Mouse (Mus musculus): Measurements from ENCODE around the gene Asb4. TPM values are rescaled to one million over a fixed set of nuclear protein-coding genes. Genes with fewer than 3 reads are reported as not detected.

Asb4 gene
- polyA plus RNA-seq, 1 experiment from 2014 or later: 25.7 TPM

GRCm38 (mm10) chr6:5403095-5403815 is 20.1 kb downstream of the Asb4 start:
- peak; percentile 67 for DNase-seq (ENCODE audit: low spot score)
- H3K27me3 ChIP-seq (ENCODE audit: low read depth, poor library complexity, severe bottlenecking): no peaks in the 10 kb centered on the region
- H3K36me3 ChIP-seq: no peaks in the 10 kb centered on the region
- no peaks in the 10 kb centered on the region for H3K9me3 ChIP-seq (replicated peaks)
- peak overlapping the region; percentile 40 for H3K4me3 ChIP-seq
- WGBS: 15% methylated on average over 18 of the region's 18 CpGs
- H3K27ac ChIP-seq (replicated peaks): peak overlapping the region; percentile 81
- peaks cover 58% of the 10 kb centered on the region for H3K4me1 ChIP-seq

- H3K27ac ChIP-seq (replicated peaks): peak overlapping the region; percentile 81
- WGBS: 53% methylated on average over 6 of the region's 6 CpGs
- no peak for DNase-seq (ENCODE audit: low spot score)
- no peaks in the 10 kb centered on the region for H3K9me3 ChIP-seq (replicated peaks)
- peaks cover 66% of the 10 kb centered on the region for H3K4me1 ChIP-seq
- H3K36me3 ChIP-seq: no peaks in the 10 kb centered on the region
- no peak overlapping the region for H3K4me3 ChIP-seq
- H3K27me3 ChIP-seq (ENCODE audit: low read depth, poor library complexity, severe bottlenecking): no peaks in the 10 kb centered on the region
Observed at GRCm38 (mm10) chr6:5404016-5404415, 20.8 kb downstream of the Asb4 start.

DNA sequence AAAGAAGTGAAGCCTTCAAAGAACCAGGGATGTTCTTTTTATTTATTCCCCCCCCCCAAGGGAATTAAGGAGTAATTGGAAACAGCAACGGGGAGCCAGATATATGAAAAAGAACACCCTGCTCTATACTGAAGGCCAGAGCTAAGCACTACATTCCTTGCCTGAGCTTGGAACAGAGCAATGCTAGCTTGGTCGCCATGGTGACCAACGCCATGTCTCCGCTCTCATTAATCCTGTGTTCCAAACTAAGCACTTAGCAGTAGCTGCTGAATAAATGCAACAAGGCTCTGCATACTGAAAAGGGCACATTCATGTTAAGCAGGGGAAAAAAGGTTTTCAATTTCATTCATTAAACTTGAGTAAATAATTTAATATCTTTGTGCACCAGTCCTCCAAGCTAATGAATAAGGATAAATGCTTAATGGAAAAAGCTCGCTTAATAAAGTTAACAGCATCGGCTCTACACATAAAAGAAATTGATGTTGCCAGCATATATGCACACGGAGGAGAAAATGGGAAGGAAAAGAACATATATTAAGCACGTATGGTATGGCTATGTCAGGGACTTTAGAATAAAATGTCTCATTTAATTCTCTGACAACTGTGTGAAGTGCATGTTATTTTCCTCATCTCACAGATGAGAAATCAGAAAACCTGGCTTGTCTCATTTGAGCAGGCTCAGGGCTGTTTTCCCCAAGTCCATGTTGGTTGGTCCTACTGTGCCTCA is 25.4 kb downstream of the Asb4 start:
- H3K27me3 ChIP-seq (ENCODE audit: low read depth, poor library complexity, severe bottlenecking): peaks cover 6% of the 10 kb centered on the region; the same call in 1 of the 2 replicates
- no peaks in the 10 kb centered on the region for H3K9me3 ChIP-seq (replicated peaks)
- H3K27ac ChIP-seq (replicated peaks): peak overlapping the region; percentile 58
- H3K4me1 ChIP-seq: peaks cover 71% of the 10 kb centered on the region
- DNase-seq (ENCODE audit: low spot score): peak; percentile 76
- 35% methylated on average over 8 of the region's 8 CpGs for WGBS
- no peak overlapping the region for H3K4me3 ChIP-seq
- H3K36me3 ChIP-seq: no peaks in the 10 kb centered on the region

GRCm38 (mm10) chr6:5409676-5410075 is 26.5 kb downstream of the Asb4 start:
- Histone ChIP-seq H3K27me3 (ENCODE audit: low read depth, poor library complexity, severe bottlenecking) (peaks cover 6% of the 10 kb centered on the region; the same call in 1 of the 2 replicates), H3K27ac (replicated peaks) (no peak overlapping the region), H3K9me3 (replicated peaks) (no peaks in the 10 kb centered on the region), H3K36me3 (no peaks in the 10 kb centered on the region), H3K4me1 (peaks cover 61% of the 10 kb centered on the region), H3K4me3 (no peak overlapping the region)
- 72% methylated on average over 4 of the region's 4 CpGs for WGBS
- DNase-seq (ENCODE audit: low spot score): no peak

DNA sequence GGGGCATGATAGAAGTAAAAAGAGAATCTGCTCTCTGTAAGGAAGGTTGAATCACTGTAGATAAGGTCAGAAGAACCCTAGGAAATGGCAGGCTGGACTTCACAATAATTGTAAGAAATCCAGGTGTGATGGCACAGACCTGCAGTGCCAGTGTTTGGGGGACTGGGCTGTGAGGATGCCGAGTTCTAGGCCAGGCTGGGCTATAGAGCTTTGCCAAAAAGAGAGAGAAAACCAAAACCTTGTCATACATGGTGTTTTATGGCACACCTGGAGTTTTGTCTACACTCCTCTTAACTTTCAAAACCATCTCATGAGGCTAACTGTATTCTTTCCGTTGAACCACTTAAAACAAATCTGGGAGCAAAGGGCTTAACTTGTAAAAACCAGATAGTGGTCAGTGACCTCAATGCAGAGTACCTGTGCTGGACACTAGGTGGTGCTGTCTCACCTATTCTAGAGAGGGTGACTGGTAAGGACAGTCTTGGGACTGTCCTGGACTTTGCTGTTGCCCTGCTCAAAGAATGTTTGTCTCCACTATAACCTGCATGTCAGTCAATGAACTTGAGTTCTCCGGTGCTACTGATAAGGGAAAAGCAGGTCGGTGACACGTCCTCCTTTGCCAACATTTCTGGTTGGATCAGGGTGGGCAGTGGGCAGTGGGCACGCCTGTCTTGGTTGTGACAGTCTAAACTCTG is 27.7 kb downstream of the Asb4 start:
- H3K27me3 ChIP-seq (ENCODE audit: low read depth, poor library complexity, severe bottlenecking): peaks cover 6% of the 10 kb centered on the region; the same call in 1 of the 2 replicates
- H3K4me1 ChIP-seq: peaks cover 49% of the 10 kb centered on the region
- no peak overlapping the region for H3K4me3 ChIP-seq
- H3K27ac ChIP-seq (replicated peaks): no peak overlapping the region
- peak; percentile 69 for DNase-seq (ENCODE audit: low spot score)
- no peaks in the 10 kb centered on the region for H3K9me3 ChIP-seq (replicated peaks)
- H3K36me3 ChIP-seq: no peaks in the 10 kb centered on the region
- WGBS: 57% methylated on average over 6 of the region's 6 CpGs

- Histone ChIP-seq H3K9me3 (replicated peaks) (no peaks in the 10 kb centered on the region), H3K27me3 (ENCODE audit: low read depth, poor library complexity, severe bottlenecking) (peaks cover 6% of the 10 kb centered on the region; the same call in 1 of the 2 replicates), H3K36me3 (no peaks in the 10 kb centered on the region), H3K4me3 (no peak overlapping the region), H3K27ac (replicated peaks) (no peak overlapping the region), H3K4me1 (peaks cover 25% of the 10 kb centered on the region)
- WGBS: 65% methylated on average over 8 of the region's 8 CpGs
- no peak for DNase-seq (ENCODE audit: low spot score)
Observed at GRCm38 (mm10) chr6:5413282-5413681, 30.1 kb downstream of the Asb4 start.

DNA sequence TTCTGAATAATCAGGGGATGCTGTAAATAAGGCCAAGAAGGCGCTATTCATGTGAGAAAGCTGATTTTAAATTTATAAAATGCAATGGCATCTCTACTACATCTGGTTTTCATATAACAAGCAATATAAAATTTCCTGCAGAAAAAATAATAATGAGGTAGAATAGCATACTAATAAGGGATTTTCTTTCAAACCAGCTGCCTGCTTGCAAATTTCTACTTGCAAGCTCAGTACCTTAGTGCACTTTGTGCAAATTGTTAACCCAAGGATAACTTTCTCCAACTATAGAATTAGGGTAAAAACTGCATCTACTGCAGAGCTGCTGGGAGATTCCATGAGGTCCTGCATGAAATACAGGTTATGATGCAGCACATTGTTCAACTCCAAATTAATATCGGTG is 38.3 kb downstream of the Asb4 start:
- H3K27ac ChIP-seq (replicated peaks): no peak overlapping the region
- H3K27me3 ChIP-seq (ENCODE audit: low read depth, poor library complexity, severe bottlenecking): no peaks in the 10 kb centered on the region
- no peaks in the 10 kb centered on the region for H3K9me3 ChIP-seq (replicated peaks)
- no peak overlapping the region for H3K4me3 ChIP-seq
- 92% methylated on average over 2 of the region's 2 CpGs for WGBS
- no peak for DNase-seq (ENCODE audit: low spot score)
- 0 out of 2 replicates have a peak, but pooled peaks cover 5% of the 10 kb centered on the region for H3K36me3 ChIP-seq
- H3K4me1 ChIP-seq: no peaks in the 10 kb centered on the region; the same call in 1 of the 2 replicates

GRCm38 (mm10) chr6:5422386-5422785 is 39.2 kb downstream of the Asb4 start:
- Histone ChIP-seq H3K27me3 (ENCODE audit: low read depth, poor library complexity, severe bottlenecking) (no peaks in the 10 kb centered on the region), H3K4me3 (no peak overlapping the region), H3K27ac (replicated peaks) (no peak overlapping the region), H3K4me1 (no peaks in the 10 kb centered on the region; the same call in 1 of the 2 replicates), H3K9me3 (replicated peaks) (no peaks in the 10 kb centered on the region), H3K36me3 (0 out of 2 replicates have a peak, but pooled peaks cover 5% of the 10 kb centered on the region)
- 94% methylated on average over 3 of the region's 3 CpGs for WGBS
- no peak for DNase-seq (ENCODE audit: low spot score)

DNA sequence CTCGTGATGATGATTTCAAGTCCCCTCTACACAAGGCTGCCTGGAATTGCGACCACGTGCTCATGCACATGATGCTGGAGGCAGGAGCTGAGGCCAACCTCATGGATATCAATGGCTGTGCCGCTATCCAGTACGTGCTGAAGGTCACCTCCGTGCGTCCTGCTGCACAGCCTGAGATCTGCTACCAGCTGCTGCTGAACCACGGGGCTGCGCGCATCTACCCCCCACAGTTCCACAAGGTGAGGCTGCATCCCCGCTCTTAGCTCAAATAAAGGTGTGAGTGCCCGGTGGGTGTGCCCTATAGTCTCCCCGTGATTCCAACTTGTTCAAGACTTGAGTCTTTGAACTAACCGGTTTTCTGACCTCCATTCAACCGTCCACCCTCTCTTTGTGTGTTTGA is 40.4 kb downstream of the Asb4 start:
- no peaks in the 10 kb centered on the region for H3K27me3 ChIP-seq (ENCODE audit: low read depth, poor library complexity, severe bottlenecking)
- 84% methylated on average over 15 of the region's 15 CpGs for WGBS
- H3K4me1 ChIP-seq: no peaks in the 10 kb centered on the region
- DNase-seq (ENCODE audit: low spot score): no peak
- H3K9me3 ChIP-seq (replicated peaks): no peaks in the 10 kb centered on the region
- 0 out of 2 replicates have a peak, but pooled peaks cover 5% of the 10 kb centered on the region for H3K36me3 ChIP-seq
- no peak overlapping the region for H3K27ac ChIP-seq (replicated peaks)
- no peak overlapping the region for H3K4me3 ChIP-seq

DNA sequence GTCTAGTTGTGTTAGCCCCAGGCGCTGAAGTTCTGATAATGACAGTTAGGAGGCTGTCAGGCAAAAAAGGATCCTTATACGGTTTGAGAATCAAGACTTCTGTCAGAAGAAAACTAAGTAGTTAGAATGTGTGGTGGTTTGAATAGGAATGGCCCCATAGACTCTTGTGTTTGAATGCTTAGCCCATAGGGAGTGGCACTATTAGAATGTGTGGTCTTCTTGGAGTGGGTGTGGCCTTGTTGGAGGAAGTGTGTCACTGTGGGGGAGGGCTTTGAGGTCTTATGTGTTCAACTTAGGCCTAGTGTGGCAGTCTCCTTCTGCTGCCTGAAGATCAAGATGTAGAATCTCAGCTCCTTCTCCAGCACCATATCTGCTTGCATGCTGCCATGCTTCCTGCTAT is 43.8 kb downstream of the Asb4 start:
- Histone ChIP-seq H3K36me3 (0 out of 2 replicates have a peak, but pooled peaks cover 5% of the 10 kb centered on the region), H3K27me3 (ENCODE audit: low read depth, poor library complexity, severe bottlenecking) (no peaks in the 10 kb centered on the region), H3K27ac (replicated peaks) (no peak overlapping the region), H3K4me1 (no peaks in the 10 kb centered on the region), H3K9me3 (replicated peaks) (no peaks in the 10 kb centered on the region), H3K4me3 (no peak overlapping the region)
- DNase-seq (ENCODE audit: low spot score): no peak
- WGBS: 79% methylated on average over 2 of the region's 2 CpGs

GRCm38 (mm10) chr6:5429562-5429961 is 46.4 kb downstream of the Asb4 start:
- no peaks in the 10 kb centered on the region for H3K4me1 ChIP-seq
- H3K27me3 ChIP-seq (ENCODE audit: low read depth, poor library complexity, severe bottlenecking): no peaks in the 10 kb centered on the region
- no peaks in the 10 kb centered on the region for H3K9me3 ChIP-seq (replicated peaks)
- 94% methylated on average over 4 of the region's 4 CpGs for WGBS
- no peak overlapping the region for H3K4me3 ChIP-seq
- H3K36me3 ChIP-seq: no peaks in the 10 kb centered on the region
- DNase-seq (ENCODE audit: low spot score): no peak
- no peak overlapping the region for H3K27ac ChIP-seq (replicated peaks)

- H3K27me3 ChIP-seq (ENCODE audit: low read depth, poor library complexity, severe bottlenecking): no peaks in the 10 kb centered on the region
- H3K9me3 ChIP-seq (replicated peaks): no peaks in the 10 kb centered on the region
- DNase-seq (ENCODE audit: low spot score): no peak
- H3K36me3 ChIP-seq: no peaks in the 10 kb centered on the region
- no peak overlapping the region for H3K27ac ChIP-seq (replicated peaks)
- no peak overlapping the region for H3K4me3 ChIP-seq
- no peaks in the 10 kb centered on the region for H3K4me1 ChIP-seq
- 97% methylated on average over 4 of the region's 4 CpGs for WGBS
Observed at GRCm38 (mm10) chr6:5429982-5430550, 46.9 kb downstream of the Asb4 start.
